Mouse (Mus musculus) lung, postnatal 0 days (tissue): ENCODE results near the gene Mdfi. TPM values are rescaled to one million over a fixed set of nuclear protein-coding genes. Genes with fewer than 3 reads are reported as not detected.

Experiments
- ATAC-seq: fragments of 200-750 bp; cut with Nextera tagmentation; 2 replicates; pipeline ENCODE4 v1.8.0; 2017; ENCODE audit warnings: moderate library complexity
- DNase-seq: peaks from one replicate; pipeline ENCODE4 v3.0.0-alpha.2; 2016; ENCODE audit warnings: low spot score
- H3K27ac ChIP-seq: fragments of 300-500 bp; sonication (generic); 2 replicates; pipeline ENCODE4 v1.5.1; 2014; ENCODE audit warnings: antibody characterized with exemption, mild to moderate bottlenecking, low read length, mixed read lengths
- H3K27me3 ChIP-seq: fragments of 300-500 bp; sonication (generic); replicated peaks from 2 replicates; pipeline ENCODE4 v1.6.1; 2014; ENCODE audit warnings: low read length, mixed read lengths; ENCODE audit not compliant: insufficient read depth
- H3K36me3 ChIP-seq: fragments of 300-500 bp; sonication (generic); 2 replicates; pipeline ENCODE4 v1.6.1; 2014; ENCODE audit warnings: low read length, mixed read lengths; ENCODE audit not compliant: insufficient read depth
- H3K4me1 ChIP-seq: fragments of 300-500 bp; sonication (generic); 2 replicates; pipeline ENCODE4 v1.6.1; 2014; ENCODE audit warnings: antibody characterized with exemption, low read depth, low read length, mixed read lengths; ENCODE audit not compliant: insufficient read depth
- H3K4me2 ChIP-seq: fragments of 300-500 bp; sonication (generic); replicated peaks from 2 replicates; pipeline ENCODE4 v1.6.1; 2014; ENCODE audit warnings: low read depth, mild to moderate bottlenecking, low read length, moderate library complexity, mixed read lengths
- H3K4me3 ChIP-seq: fragments of 300-500 bp; sonication (generic); 2 replicates; pipeline ENCODE4 v1.5.1; 2014; ENCODE audit warnings: low read depth, low read length
- H3K9ac ChIP-seq: fragments of 300-500 bp; sonication (generic); replicated peaks from 2 replicates; pipeline ENCODE4 v1.6.1; 2014; ENCODE audit warnings: low read depth, mild to moderate bottlenecking
- H3K9me3 ChIP-seq: fragments of 300-500 bp; sonication (generic); 2 replicates; pipeline ENCODE4 v1.6.1; 2016; ENCODE audit warnings: low read length, mixed read lengths
- CTCF ChIP-seq: IDR thresholded peaks from 2 replicates; pipeline ENCODE4 v1.5.1; 2016; ENCODE audit warnings: antibody characterized with exemption, mild to moderate bottlenecking
- EP300 ChIP-seq: IDR thresholded peaks from 2 replicates; pipeline ENCODE4 v1.6.1; 2016; ENCODE audit warnings: antibody characterized with exemption, mild to moderate bottlenecking, control low read depth
- WGBS: fragments of 180-500 bp; shearing (Covaris S2); extraction: QIAGEN DNeasy Blood & Tissue Kit; methylation state at CpG from one replicate; pipeline ENCODE4 v1.1.7; 2014; 5-methylcytosine and 5-hydroxymethylcytosine counted together
- polyA plus RNA-seq: library from polyadenylated mRNA; unstranded; fragments of >200 nt; fragmentation: Nextera tagmentation; extraction: Ambion mirVana; gene quantifications from 2 replicates; pipeline ENCODE4 v1.2.1, GENCODE M21; 2015

The Mdfi gene
- polyA plus RNA-seq, 1 experiment from 2014 or later = 9.3 TPM

DNA sequence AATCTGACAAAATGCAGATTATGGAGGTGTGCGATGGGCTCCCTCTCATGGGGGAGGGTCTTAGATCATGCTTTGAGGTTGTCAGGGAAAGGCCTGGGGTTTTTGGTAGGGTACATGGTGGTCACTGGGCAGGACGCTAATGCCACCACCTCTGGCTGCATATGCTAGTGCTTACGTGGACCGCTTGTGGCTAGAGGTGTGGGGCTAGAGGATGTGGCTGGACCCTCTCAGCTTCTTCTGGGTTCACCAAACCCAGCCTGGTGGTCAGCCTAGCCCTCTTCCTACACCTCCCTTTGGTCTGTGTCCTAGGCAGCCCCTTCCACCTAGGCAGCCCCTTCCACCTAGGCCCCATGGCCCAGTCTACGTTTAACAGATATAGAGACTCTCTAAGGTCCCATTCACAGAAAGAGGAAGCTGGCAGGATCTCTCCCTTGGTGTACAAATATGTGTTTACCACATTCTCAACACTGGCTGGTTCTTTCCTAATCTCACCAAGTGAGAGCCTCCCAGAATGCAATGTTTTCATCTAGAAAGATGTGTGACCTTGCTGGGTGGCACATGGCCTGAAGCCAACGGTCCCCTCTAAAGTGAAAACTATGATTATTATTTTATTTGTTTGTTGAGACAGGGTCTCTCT is 68.0 kb downstream of the Mdfi start:
- Histone ChIP-seq H3K27me3 (no peaks in the 10 kb centered on the region), H3K9me3 (no peaks in the 10 kb centered on the region), H3K27ac (0 out of 2 replicates have a peak overlapping the region, but pooled peaks have one; percentile 3), H3K9ac (no peak overlapping the region), H3K4me1 (peaks cover 13% of the 10 kb centered on the region; the same call in 1 of the 2 replicates), H3K4me2 (no peak overlapping the region), H3K36me3 (no peaks in the 10 kb centered on the region), H3K4me3 (no peak overlapping the region)
- WGBS = 81% methylated on average over 5 of the region's 6 CpGs
- DNase-seq (peak; percentile 52), ATAC-seq (no peak)
- no peak for TF ChIP-seq CTCF
- no peak for TF ChIP-seq EP300

DNA sequence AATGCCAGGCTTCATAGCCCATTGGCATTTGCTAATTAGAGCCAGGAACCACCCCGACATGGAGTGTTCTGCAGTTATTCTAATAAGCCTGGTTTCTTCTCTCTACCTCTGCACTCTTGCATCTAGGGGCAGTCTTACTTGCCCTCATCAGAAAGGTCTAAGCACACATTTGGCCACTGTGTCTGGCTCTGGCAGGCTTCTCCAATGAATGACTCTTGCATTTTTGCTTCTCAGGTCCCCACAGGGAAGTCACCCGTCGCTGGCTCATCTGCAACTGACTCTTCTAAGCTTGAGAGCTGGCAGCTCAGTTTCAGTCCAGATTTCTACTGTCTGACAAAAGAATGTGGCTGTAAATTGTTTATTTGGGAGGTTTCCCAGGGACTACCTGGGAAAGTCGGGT is 68.5 kb downstream of the Mdfi start:
- no peak overlapping the region for H3K9ac ChIP-seq
- no peak overlapping the region for H3K4me3 ChIP-seq
- H3K4me1 ChIP-seq = peaks cover 13% of the 10 kb centered on the region; the same call in 1 of the 2 replicates
- no peak overlapping the region for H3K4me2 ChIP-seq
- 0 out of 2 replicates have a peak overlapping the region, but pooled peaks have one; percentile 3 for H3K27ac ChIP-seq
- ATAC-seq (no peak), DNase-seq (no peak)
- H3K36me3 ChIP-seq = no peaks in the 10 kb centered on the region
- WGBS = 65% methylated on average over 4 of the region's 4 CpGs
- TF ChIP-seq CTCF = no peak
- TF ChIP-seq EP300 = no peak
- no peaks in the 10 kb centered on the region for H3K9me3 ChIP-seq
- no peaks in the 10 kb centered on the region for H3K27me3 ChIP-seq

Other genes with a start within 250 kb of the Mdfi start
- 9.9 and 10.4 TPM in 2 replicates for gene Bysl, start 223.2 kb downstream of the Mdfi start, polyA plus RNA-seq
- 31.6 and 32.8 TPM in 2 replicates for gene Med20, start 223.1 kb downstream of the Mdfi start, polyA plus RNA-seq
- 0.64 and 1.4 TPM in 2 replicates for gene Gm20517, start 223.1 kb downstream of the Mdfi start, polyA plus RNA-seq
- gene Usp49, start 204.0 kb downstream of the Mdfi start, polyA plus RNA-seq = 3.3 and 4.1 TPM in 2 replicates
- gene Tomm6, start 146.3 kb downstream of the Mdfi start, polyA plus RNA-seq = 303 and 324 TPM in 2 replicates
- 4.1 TPM in 2 replicates for gene Frs3, start 145.7 kb downstream of the Mdfi start, polyA plus RNA-seq
- 0.18 and 0.42 TPM in 2 replicates for gene Gm21981, start 140.2 kb downstream of the Mdfi start, polyA plus RNA-seq
- gene Prickle4, start 140.0 kb downstream of the Mdfi start, polyA plus RNA-seq = 0.94 and 1.9 TPM in 2 replicates
- 22.6 and 25.4 TPM in 2 replicates for gene Pgc, start 107.8 kb downstream of the Mdfi start, polyA plus RNA-seq
- 17.8 and 21.3 TPM in 2 replicates for gene Tfeb, start 97.7 kb downstream of the Mdfi start, polyA plus RNA-seq
- 10.2 and 14.3 TPM in 2 replicates for gene Foxp4, start 90.0 kb upstream of the Mdfi start, polyA plus RNA-seq
- gene 1700122O11Rik, start 203.6 kb upstream of the Mdfi start, polyA plus RNA-seq = not detected in 2 replicates